Mouse (Mus musculus) stomach, embryonic 15.5 days (tissue): ENCODE results near the gene Gimd1. TPM values are rescaled to one million over a fixed set of nuclear protein-coding genes. Genes with fewer than 3 reads are reported as not detected.

Source experiments
- ATAC-seq: fragments of 200-750 bp; cut with Nextera tagmentation; 2 replicates; pipeline ENCODE4 v1.8.0; 2017; ENCODE audit warnings: low read depth, moderate number of reproducible peaks, moderate TSS enrichment; ENCODE audit not compliant: insufficient read depth, low FRiP score
- H3K27ac ChIP-seq: fragments of 300-500 bp; sonication (generic); 2 replicates; pipeline ENCODE4 v1.5.1; 2015; ENCODE audit warnings: mild to moderate bottlenecking, inconsistent platforms
- H3K27me3 ChIP-seq: fragments of 300-500 bp; sonication (generic); replicated peaks from 2 replicates; pipeline ENCODE4 v1.6.1; 2015; ENCODE audit warnings: inconsistent platforms
- H3K36me3 ChIP-seq: fragments of 300-500 bp; sonication (generic); 2 replicates; pipeline ENCODE4 v1.6.1; 2015; ENCODE audit warnings: inconsistent platforms
- H3K4me1 ChIP-seq: fragments of 300-500 bp; sonication (generic); 2 replicates; pipeline ENCODE4 v1.6.1; 2015; ENCODE audit warnings: inconsistent platforms
- H3K4me2 ChIP-seq: fragments of 300-500 bp; sonication (generic); 2 replicates; pipeline ENCODE4 v1.6.1; 2015; ENCODE audit warnings: mild to moderate bottlenecking, inconsistent platforms
- H3K4me3 ChIP-seq: fragments of 300-500 bp; sonication (generic); replicated peaks from 2 replicates; pipeline ENCODE4 v1.5.1; 2015; ENCODE audit warnings: inconsistent platforms
- H3K9ac ChIP-seq: fragments of 300-500 bp; sonication (generic); 2 replicates; pipeline ENCODE4 v1.6.1; 2015; ENCODE audit warnings: inconsistent platforms
- H3K9me3 ChIP-seq: fragments of 300-500 bp; sonication (generic); 2 replicates; pipeline ENCODE4 v1.6.1; 2016; ENCODE audit warnings: inconsistent platforms
- WGBS: fragments of 180-500 bp; shearing (Covaris S2); methylation state at CpG from one replicate; pipeline ENCODE4 v1.1.7; 2015; 5-methylcytosine and 5-hydroxymethylcytosine counted together
- polyA plus RNA-seq: library from polyadenylated mRNA; unstranded; fragments of >200 nt; fragmentation: Nextera tagmentation; extraction: Ambion mirVana; gene quantifications from 2 replicates; pipeline ENCODE4 v1.2.1, GENCODE M21; 2015

The Gimd1 gene
- 3.9 TPM in 2 replicates for polyA plus RNA-seq

DNA sequence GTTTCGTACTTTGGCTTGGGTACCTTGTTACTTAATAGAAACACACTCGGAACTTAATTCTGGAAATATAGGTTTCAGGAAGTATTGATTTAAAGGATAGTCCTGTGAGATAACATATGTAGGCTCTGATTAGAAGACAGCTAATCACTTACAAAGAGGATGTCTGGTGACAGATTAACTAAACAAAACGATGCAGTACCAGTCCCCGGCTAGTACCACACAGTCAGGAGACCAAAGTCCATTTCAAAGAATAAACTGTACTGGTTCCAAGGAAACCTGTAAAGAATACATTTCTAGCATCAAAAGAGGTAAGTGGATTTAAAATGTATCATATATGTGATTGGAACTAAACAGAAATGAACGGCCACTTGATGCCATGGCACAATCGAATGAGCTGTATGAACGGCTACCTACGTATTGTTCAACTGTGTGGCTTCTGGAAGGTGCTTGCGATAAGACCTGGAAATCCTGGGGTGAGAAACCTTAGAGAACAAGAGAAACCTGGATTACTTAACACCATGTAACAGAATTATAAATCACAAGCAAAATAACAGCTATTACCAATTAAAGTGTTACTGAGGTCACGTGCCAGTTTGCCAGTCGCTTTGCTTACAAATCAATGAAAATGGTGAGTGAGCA is at the start of gene Gimd1:
Gimd1 (plus strand) TSS at position 220 of the 639 bp plus-strand sequence.
- H3K9ac ChIP-seq: no peak within 1 kb of the TSS
- no peaks in the 10 kb centered on the region for H3K27me3 ChIP-seq
- no peaks in the 10 kb centered on the region for H3K36me3 ChIP-seq
- no peak within 1 kb of the TSS for H3K4me3 ChIP-seq
- no peaks in the 10 kb centered on the region for H3K9me3 ChIP-seq
- no peaks in the 10 kb centered on the region for H3K4me1 ChIP-seq
- H3K4me2 ChIP-seq: no peak within 1 kb of the TSS
- no peak; the same call in 1 of the 2 replicates for ATAC-seq
- H3K27ac ChIP-seq: no peak within 1 kb of the TSS
- WGBS: 74% methylated on average over 11 of the region's 11 CpGs

DNA sequence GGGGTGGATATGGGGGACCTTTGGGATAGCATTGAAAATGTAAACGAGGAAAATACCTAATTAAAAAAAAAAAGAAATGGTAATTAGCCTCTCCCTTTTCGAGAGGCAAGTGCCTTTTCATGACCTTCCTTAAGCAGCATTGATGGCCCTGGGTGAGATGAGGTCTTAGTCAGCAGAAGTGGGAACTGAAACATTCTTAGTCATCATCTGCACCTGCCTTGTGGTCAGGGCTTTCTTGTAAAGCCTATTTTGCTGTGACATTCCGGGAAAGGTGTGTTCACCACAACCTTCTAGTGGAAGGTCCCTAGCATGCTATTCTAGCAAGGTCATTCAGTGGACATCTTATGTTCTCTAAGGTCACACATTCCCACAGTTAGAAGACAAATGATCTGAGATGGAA is 48.4 kb upstream of the Gimd1 start:
- Histone ChIP-seq H3K9me3 (no peaks in the 10 kb centered on the region), H3K27ac (no peak overlapping the region), H3K4me1 (no peaks in the 10 kb centered on the region), H3K9ac (no peak overlapping the region), H3K4me3 (no peak overlapping the region), H3K4me2 (no peak overlapping the region), H3K27me3 (no peaks in the 10 kb centered on the region), H3K36me3 (no peaks in the 10 kb centered on the region)
- 84% methylated on average over 3 of the region's 3 CpGs for whole genome bisulfite sequencing
- no peak for ATAC-seq

DNA sequence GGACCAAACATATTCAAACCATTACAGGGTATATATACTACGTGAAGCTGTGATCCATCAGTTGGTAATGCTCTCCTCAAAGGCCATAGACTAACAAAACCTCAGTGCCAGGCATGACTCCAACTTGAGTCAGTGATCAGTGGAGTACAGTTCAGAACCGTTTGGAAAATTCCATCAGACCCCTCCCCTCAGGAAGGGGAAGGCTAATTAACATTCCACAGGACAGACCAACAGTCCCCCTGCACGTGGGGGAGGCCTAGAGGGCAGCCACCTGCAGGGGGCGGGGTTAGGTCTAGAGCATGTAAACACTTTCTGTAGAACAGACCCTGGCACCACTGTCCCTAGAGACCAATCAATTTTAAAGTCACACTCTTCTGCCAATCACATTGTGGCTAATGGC is 47.3 kb upstream of the Gimd1 start:
- Histone ChIP-seq H3K9ac (no peak overlapping the region), H3K27ac (no peak overlapping the region), H3K4me1 (no peaks in the 10 kb centered on the region), H3K36me3 (no peaks in the 10 kb centered on the region), H3K9me3 (no peaks in the 10 kb centered on the region), H3K4me2 (no peak overlapping the region), H3K4me3 (no peak overlapping the region), H3K27me3 (no peaks in the 10 kb centered on the region)
- WGBS: 39% methylated on average over 4 of the region's 4 CpGs
- 0 out of 2 replicates have a peak, but pooled peaks have one; percentile 22 for ATAC-seq

DNA sequence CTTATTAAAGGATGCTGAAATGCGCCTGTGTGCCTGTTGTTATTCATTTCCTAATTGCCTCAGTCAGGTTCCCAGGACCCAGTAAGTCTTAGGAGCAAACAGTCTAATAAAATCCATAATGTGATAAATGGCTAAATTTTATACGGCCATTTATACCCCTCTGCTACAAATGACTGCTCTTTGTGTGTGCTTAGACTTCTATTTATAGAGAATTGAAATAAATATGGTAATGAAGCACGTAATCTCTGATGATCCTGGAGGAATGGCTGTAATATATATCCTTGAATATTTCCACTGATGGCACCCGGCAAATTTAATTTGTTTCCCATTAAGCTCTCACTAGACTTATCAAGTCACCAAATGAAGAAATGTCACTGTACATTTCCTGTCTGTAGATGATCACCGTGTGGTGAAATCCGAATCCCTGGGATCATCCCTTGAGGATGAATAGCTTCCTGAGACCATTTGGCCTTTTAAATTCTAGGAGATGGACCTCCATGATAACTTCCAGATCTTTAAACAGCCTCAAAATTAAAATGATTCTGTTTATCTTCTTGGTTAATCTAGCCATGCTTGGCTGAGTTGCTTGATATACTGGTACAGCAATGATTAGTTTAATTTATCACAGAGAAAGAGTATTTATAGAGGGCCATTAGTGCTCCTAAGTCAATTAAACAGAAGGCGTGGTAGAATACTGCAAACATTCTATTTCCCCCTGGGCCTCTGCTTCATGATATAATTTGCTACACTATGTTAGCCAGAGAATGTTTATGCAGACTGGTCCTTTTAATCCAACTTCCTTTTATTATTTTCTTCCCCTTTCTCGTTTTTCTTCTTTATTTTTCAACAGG is 44.3 kb upstream of the Gimd1 start:
- Histone ChIP-seq H3K4me2 (no peak overlapping the region), H3K27ac (no peak overlapping the region), H3K4me1 (no peaks in the 10 kb centered on the region), H3K36me3 (no peaks in the 10 kb centered on the region), H3K9ac (no peak overlapping the region), H3K9me3 (no peaks in the 10 kb centered on the region), H3K27me3 (no peaks in the 10 kb centered on the region), H3K4me3 (no peak overlapping the region)
- WGBS: 47% methylated on average over 8 of the region's 8 CpGs
- peak; percentile 68 for ATAC-seq

DNA sequence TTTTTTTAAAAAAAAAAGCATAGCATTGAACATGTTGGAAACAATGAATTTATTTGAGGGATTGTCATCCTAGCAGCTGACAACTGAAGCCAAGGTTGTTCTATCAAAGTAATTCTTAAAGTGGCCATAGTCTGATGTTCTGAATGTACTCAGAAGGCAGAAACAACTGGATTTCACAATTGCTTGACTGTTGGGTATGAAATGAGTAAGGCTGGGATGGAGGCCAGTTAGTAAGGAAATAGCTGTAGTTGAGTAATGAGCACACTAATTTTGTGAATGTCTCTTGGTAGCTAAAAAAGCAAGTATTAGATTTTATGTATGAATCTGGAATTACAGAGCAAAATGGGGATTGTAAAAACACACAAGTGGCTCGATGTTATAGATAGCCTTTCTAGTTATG is 41.5 kb upstream of the Gimd1 start:
- Histone ChIP-seq H3K27ac (no peak overlapping the region), H3K27me3 (no peaks in the 10 kb centered on the region), H3K9me3 (no peaks in the 10 kb centered on the region), H3K4me1 (no peaks in the 10 kb centered on the region), H3K9ac (no peak overlapping the region), H3K4me2 (no peak overlapping the region), H3K36me3 (no peaks in the 10 kb centered on the region), H3K4me3 (no peak overlapping the region)
- no peak for ATAC-seq
- 75% methylated on average over 1 of the region's 1 CpGs for WGBS

DNA sequence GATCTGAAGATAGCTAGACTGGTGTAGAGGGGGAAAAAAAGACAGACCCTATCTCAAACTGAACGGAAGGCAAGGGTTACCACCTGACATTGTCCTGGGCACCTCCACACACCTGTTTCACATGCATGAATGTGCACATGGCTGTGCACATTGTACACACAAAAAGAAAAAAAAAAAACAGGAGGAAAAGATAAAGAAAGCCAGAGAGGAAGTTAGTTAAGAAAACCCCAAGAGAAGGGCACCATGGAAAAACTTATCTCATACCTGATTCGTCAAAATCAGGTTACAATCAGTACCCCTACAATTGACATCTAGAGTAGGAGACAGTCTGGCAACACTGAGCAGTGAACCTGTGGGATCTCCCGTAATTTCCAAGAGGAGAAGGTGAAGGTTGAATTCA is 39.6 kb upstream of the Gimd1 start:
- no peak for ATAC-seq
- WGBS: 71% methylated on average over 3 of the region's 3 CpGs
- no peaks in the 10 kb centered on the region for H3K9me3 ChIP-seq
- H3K27me3 ChIP-seq: no peaks in the 10 kb centered on the region
- H3K36me3 ChIP-seq: no peaks in the 10 kb centered on the region
- no peaks in the 10 kb centered on the region for H3K4me1 ChIP-seq
- no peak overlapping the region for H3K4me3 ChIP-seq
- H3K9ac ChIP-seq: no peak overlapping the region
- no peak overlapping the region for H3K27ac ChIP-seq
- no peak overlapping the region for H3K4me2 ChIP-seq

DNA sequence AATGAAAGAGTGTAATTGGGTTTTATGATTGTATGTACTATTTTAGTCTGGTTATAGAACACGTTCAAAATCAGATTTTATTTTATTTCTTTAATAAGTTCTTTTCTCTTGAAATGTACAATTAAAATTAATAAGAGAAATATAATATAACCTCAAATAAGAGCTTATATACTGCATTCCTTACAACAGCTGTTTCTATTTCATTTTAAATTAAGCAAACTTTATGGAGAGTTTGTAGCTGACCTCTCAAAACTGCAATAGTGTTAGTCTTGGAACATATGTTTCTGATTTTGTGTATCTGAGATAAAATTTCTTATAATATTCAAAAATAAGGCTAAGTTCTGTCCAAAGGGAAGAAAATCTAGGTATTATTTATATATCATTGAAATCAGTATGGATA is 39.0 kb upstream of the Gimd1 start:
- H3K27me3 ChIP-seq: no peaks in the 10 kb centered on the region
- H3K9ac ChIP-seq: no peak overlapping the region
- no peaks in the 10 kb centered on the region for H3K9me3 ChIP-seq
- H3K4me3 ChIP-seq: no peak overlapping the region
- 63% methylated on average over 1 of the region's 1 CpGs for WGBS
- no peaks in the 10 kb centered on the region for H3K4me1 ChIP-seq
- H3K27ac ChIP-seq: no peak overlapping the region
- H3K36me3 ChIP-seq: no peaks in the 10 kb centered on the region
- ATAC-seq: no peak
- H3K4me2 ChIP-seq: no peak overlapping the region

DNA sequence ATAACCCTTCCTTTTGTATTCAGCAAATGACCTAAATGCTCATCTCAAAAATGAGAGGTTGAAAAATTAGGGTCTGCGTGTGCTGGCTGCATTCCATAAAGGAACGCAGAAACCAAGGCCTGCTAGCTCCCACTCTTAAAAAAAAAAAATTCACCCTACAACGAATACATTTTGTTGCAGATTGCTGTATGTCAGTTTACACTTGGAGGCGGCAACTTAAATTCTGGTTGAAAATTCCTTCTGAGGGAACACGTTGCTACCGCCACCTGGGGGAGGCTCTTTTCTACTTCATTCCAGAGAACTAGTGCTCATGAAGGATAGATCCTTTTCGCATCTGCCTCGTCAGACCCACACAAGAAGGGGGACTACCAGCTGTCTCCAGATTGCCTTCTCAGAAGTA is 879 bp upstream of the Gimd1 start:
- 25% methylated on average over 8 of the region's 8 CpGs for WGBS
- H3K9ac ChIP-seq: no peak overlapping the region
- no peak overlapping the region for H3K4me3 ChIP-seq
- no peak overlapping the region for H3K4me2 ChIP-seq
- no peak overlapping the region for H3K27ac ChIP-seq
- ATAC-seq: no peak
- H3K4me1 ChIP-seq: no peaks in the 10 kb centered on the region
- H3K27me3 ChIP-seq: no peaks in the 10 kb centered on the region
- no peaks in the 10 kb centered on the region for H3K36me3 ChIP-seq
- no peaks in the 10 kb centered on the region for H3K9me3 ChIP-seq

DNA sequence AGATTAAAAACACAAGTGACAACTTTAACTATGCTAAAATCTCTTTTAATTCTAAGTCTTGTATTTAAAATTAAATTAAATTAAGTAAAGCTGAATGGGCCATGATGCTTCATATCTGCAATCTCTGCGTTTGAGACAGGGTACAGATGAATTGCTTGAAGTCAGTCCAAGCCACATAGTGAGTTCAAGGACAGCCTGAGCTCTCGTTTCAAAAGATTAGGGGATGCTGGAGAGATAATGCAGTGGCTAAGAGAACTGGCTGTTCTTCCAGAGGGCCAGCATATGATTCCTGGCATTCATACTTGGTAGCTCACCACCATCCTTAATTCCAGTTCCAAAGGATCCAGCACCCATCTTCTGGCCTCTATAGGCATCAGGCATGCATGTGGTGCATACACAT is 3.6 kb downstream of the Gimd1 start:
- ATAC-seq: no peak
- WGBS: 67% methylated on average over 2 of the region's 2 CpGs
- no peak overlapping the region for H3K27ac ChIP-seq
- H3K27me3 ChIP-seq: no peaks in the 10 kb centered on the region
- H3K4me2 ChIP-seq: no peak overlapping the region
- H3K9ac ChIP-seq: no peak overlapping the region
- no peaks in the 10 kb centered on the region for H3K9me3 ChIP-seq
- no peak overlapping the region for H3K4me3 ChIP-seq
- H3K36me3 ChIP-seq: no peaks in the 10 kb centered on the region
- H3K4me1 ChIP-seq: no peaks in the 10 kb centered on the region

DNA sequence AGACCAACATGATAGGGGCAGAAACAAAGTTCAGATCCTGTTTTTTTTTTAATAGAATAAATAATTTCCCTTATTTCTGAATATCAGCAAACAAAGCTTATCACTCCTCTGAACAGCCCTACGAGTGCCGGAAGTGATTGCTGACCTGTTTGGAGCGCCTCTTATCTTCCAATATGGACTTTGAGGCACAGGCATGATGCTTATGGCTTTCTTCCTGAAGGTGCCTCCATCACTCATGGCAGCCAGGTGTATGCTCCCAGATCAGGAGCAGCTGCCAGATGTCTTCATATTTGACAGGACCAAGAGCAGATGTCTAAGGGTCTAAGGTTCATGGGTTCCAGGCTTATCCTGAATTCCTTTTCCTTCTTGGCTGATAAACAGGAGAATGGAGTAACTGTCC is 7.5 kb downstream of the Gimd1 start:
- no peak overlapping the region for H3K9ac ChIP-seq
- H3K9me3 ChIP-seq: no peaks in the 10 kb centered on the region
- no peak for ATAC-seq
- H3K4me3 ChIP-seq: no peak overlapping the region
- no peaks in the 10 kb centered on the region for H3K4me1 ChIP-seq
- no peak overlapping the region for H3K27ac ChIP-seq
- H3K27me3 ChIP-seq: no peaks in the 10 kb centered on the region
- no peaks in the 10 kb centered on the region for H3K36me3 ChIP-seq
- WGBS: 62% methylated on average over 3 of the region's 3 CpGs
- no peak overlapping the region for H3K4me2 ChIP-seq

DNA sequence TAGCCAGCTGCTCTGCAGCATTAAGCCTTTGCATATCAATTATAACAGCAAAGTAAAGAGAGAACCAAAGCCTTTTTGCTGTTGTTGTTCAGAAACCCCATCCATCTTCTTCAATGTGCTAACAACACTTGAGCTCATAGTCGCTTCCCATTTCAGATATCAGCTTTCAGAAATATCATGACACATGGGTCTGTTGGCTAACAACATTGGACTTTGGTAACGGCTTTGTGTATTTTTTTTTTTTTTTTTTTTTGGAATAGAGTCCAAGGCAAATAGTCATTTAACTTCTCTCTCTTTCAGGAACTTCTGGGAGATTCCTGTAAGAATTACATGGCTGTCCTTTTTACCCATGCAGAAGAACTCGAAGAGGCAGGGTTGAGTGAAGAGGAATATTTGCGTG is 14.5 kb downstream of the Gimd1 start:
- no peaks in the 10 kb centered on the region for H3K4me1 ChIP-seq
- H3K9ac ChIP-seq: no peak overlapping the region
- H3K9me3 ChIP-seq: no peaks in the 10 kb centered on the region
- 64% methylated on average over 4 of the region's 4 CpGs for WGBS
- H3K4me3 ChIP-seq: no peak overlapping the region
- H3K4me2 ChIP-seq: no peak overlapping the region
- H3K36me3 ChIP-seq: no peaks in the 10 kb centered on the region
- H3K27ac ChIP-seq: no peak overlapping the region
- no peaks in the 10 kb centered on the region for H3K27me3 ChIP-seq
- no peak for ATAC-seq

DNA sequence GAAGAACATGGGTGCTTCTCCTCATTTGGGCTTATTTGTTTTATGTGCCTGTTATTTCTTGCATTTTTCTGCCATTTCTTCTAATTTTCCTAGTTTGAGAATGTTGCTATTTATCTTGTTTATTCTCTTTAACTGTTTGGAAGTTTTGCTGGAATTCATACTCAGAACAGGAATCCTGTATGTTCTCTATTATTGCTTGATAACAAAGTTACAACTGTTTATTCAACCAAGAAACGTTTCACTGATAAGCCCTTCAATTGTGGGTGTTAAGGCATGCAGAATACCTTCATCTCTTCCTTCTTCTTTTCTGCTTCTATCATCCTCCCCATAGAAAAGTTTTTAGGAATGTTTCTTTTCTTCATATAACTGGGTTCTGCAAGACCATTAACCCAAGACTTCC is 17.2 kb downstream of the Gimd1 start:
- Histone ChIP-seq H3K36me3 (no peaks in the 10 kb centered on the region), H3K9me3 (no peaks in the 10 kb centered on the region), H3K4me1 (no peaks in the 10 kb centered on the region), H3K27me3 (no peaks in the 10 kb centered on the region), H3K4me2 (no peak overlapping the region), H3K9ac (no peak overlapping the region), H3K27ac (no peak overlapping the region), H3K4me3 (no peak overlapping the region)
- 31% methylated on average over 1 of the region's 1 CpGs for WGBS
- ATAC-seq: no peak
